8 mouse cellular contexts compared by ENCODE assay signal in genomic region chr8:125385519-125386150, GRCm38 (mm10).
DNase-seq lines count a peak whose midpoint lies in the region; ATAC-seq lines count a peak whose summit lies in the region.

No protein-coding gene starts in this region.

- H3K4me1 ChIP-seq in forebrain, embryonic 16.5 days (replicated peaks; ENCODE audit: control insufficient read depth, insufficient read depth, low read length): peaks cover 45% of the 10 kb centered on the region
- H3K4me1 ChIP-seq in lung, embryonic 15.5 days: peaks cover 35% of the 10 kb centered on the region

- peak; percentile 87 for ATAC-seq in forebrain, embryonic 16.5 days
- peak; percentile 19; the same call in 1 of the 2 replicates for ATAC-seq in lung, embryonic 15.5 days (ENCODE audit: borderline replicate concordance, extremely low read depth, low FRiP score, low TSS enrichment)

- H3K27me3 ChIP-seq in forebrain, embryonic 16.5 days (replicated peaks; ENCODE audit: control insufficient read depth, insufficient read depth, low read length): no peaks in the 10 kb centered on the region
- H3K27me3 ChIP-seq in lung, embryonic 15.5 days: no peaks in the 10 kb centered on the region

- H3K4me3 ChIP-seq in forebrain, embryonic 16.5 days (replicated peaks; ENCODE audit: low read length): no peak overlapping the region
- no peak overlapping the region for H3K4me3 ChIP-seq in lung, embryonic 15.5 days

- H3K9ac ChIP-seq in forebrain, embryonic 16.5 days (replicated peaks; ENCODE audit: low read depth, low read length): no peak overlapping the region; the same call in 1 of the 2 replicates
- no peak overlapping the region for H3K9ac ChIP-seq in lung, embryonic 15.5 days

- DNase-seq in Muller cell, postnatal 12 days (ENCODE audit: inconsistent ontology term): peak; percentile 77
- DNase-seq in cerebellum, adult 18-20 months: peak; percentile 28 to 39
- DNase-seq in heart, postnatal 4 days: peak; percentile 80
- peak; percentile 93 for DNase-seq in layer of hippocampus, adult 9-11 months
- DNase-seq in retina, postnatal 7 days (ENCODE audit: low read depth, low spot score): peak; percentile 28
- no peak for DNase-seq in c-Kit-positive CD71-positive TER-119-positive erythroid progenitor cells, embryonic 14.5 days (ENCODE audit: low spot score)

- no peaks in the 10 kb centered on the region for H3K9me3 ChIP-seq in forebrain, embryonic 16.5 days (ENCODE audit: control insufficient read depth, low read length)
- H3K9me3 ChIP-seq in lung, embryonic 15.5 days: no peaks in the 10 kb centered on the region

- peak overlapping the region; percentile 84 for H3K27ac ChIP-seq in forebrain, embryonic 16.5 days (ENCODE audit: low read length)
- peak overlapping the region; percentile 21; the same call in 1 of the 2 replicates for H3K27ac ChIP-seq in lung, embryonic 15.5 days

- H3K36me3 ChIP-seq in forebrain, embryonic 16.5 days (ENCODE audit: control insufficient read depth, insufficient read depth): no peaks in the 10 kb centered on the region
- no peaks in the 10 kb centered on the region for H3K36me3 ChIP-seq in lung, embryonic 15.5 days

- H3K4me2 ChIP-seq in forebrain, embryonic 16.5 days (ENCODE audit: low read length): no peak overlapping the region; the same call in 1 of the 2 replicates
- H3K4me2 ChIP-seq in lung, embryonic 15.5 days: no peak overlapping the region

- WGBS in forebrain, embryonic 16.5 days: 10% methylated on average over 6 of the region's 6 CpGs
- 22% methylated on average over 6 of the region's 6 CpGs for WGBS in lung, embryonic 15.5 days
